Mouse (Mus musculus) ES-Bruce4 (cell line): Measurements from ENCODE around the gene Trappc3.

Source experiments
- CTCF ChIP-seq: IDR thresholded peaks from one replicate; pipeline ENCODE4 v1.8.1; 2011; ENCODE audit warnings: low read depth, low read length
- EP300 ChIP-seq: IDR thresholded peaks from 2 replicates; pipeline ENCODE4 v1.6.1; 2011; ENCODE audit warnings: low read depth, low read length; ENCODE audit not compliant: insufficient read depth
- POLR2A ChIP-seq: IDR thresholded peaks from one replicate; pipeline ENCODE4 v1.8.1; 2011; ENCODE audit warnings: low read length; ENCODE audit not compliant: insufficient read depth

DNA sequence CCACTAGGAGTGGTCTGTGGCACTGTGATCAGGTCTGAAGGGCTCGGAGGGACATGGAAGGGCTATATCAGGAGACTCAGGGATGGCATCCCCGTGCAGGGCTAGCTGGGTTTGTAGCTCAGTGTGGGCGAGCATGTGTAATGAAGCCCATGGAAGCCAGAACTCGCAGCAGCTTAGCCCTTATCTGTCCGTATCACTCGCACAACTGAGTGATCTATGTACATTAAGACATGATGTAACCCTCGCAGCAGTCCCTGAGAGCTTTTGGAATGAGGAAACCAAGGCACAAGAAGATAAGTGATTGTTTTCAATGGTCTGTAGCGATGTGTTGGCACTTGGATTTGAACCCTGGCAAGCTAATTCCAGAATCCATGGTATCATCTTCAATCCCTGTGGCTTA, 21.5 kb downstream of the Trappc3 start:
- TF ChIP-seq CTCF (no peak), EP300 (no peak), POLR2A (no peak)
